Mouse (Mus musculus) limb, embryonic 14.5 days (tissue): ENCODE results near the gene Trim34a. TPM values are rescaled to one million over a fixed set of nuclear protein-coding genes. Genes with fewer than 3 reads are reported as not detected.
A peak's percentile ranks its signal among the peaks of the same experiment; 100 is the strongest.
"Not testable (repeated sequence)": the region's sequence is repeated elsewhere in the genome, so short reads cannot be mapped to it uniquely, and the experiment has no call there.

Experiments used
- ATAC-seq: fragments of 200-750 bp; cut with Nextera tagmentation; 2 replicates; pipeline ENCODE4 v1.8.0; 2017; ENCODE audit warnings: low read depth, moderate number of reproducible peaks, moderate TSS enrichment; ENCODE audit not compliant: low FRiP score
- DNase-seq: peaks from one replicate; pipeline ENCODE4 v3.0.0-alpha.2; 2015; ENCODE audit warnings: low spot score
- H3K27ac ChIP-seq: fragments of 300-500 bp; sonication (generic); replicated peaks from 2 replicates; pipeline ENCODE4 v1.5.1; 2014; ENCODE audit warnings: low read depth, mild to moderate bottlenecking, low read length, moderate library complexity, mixed read lengths
- H3K27me3 ChIP-seq: fragments of 300-500 bp; sonication (generic); 2 replicates; pipeline ENCODE4 v1.6.1; 2014; ENCODE audit warnings: low read length, mixed read lengths; ENCODE audit not compliant: control insufficient read depth, insufficient read depth
- H3K36me3 ChIP-seq: fragments of 300-500 bp; sonication (generic); 2 replicates; pipeline ENCODE4 v1.6.1; 2014; ENCODE audit warnings: mild to moderate bottlenecking, low read length, moderate library complexity, mixed read lengths; ENCODE audit not compliant: control insufficient read depth, insufficient read depth
- H3K4me1 ChIP-seq: fragments of 300-500 bp; sonication (generic); 2 replicates; pipeline ENCODE4 v1.6.1; 2014; ENCODE audit warnings: antibody characterized with exemption, low read length, mixed read lengths; ENCODE audit not compliant: control insufficient read depth, insufficient read depth
- H3K4me2 ChIP-seq: fragments of 300-500 bp; sonication (generic); replicated peaks from 2 replicates; pipeline ENCODE4 v1.6.1; 2014; ENCODE audit warnings: low read depth, mild to moderate bottlenecking, low read length, moderate library complexity; ENCODE audit not compliant: severe bottlenecking
- H3K4me3 ChIP-seq: fragments of 300-500 bp; sonication (generic); replicated peaks from 2 replicates; pipeline ENCODE4 v1.5.1; 2014; ENCODE audit warnings: low read length
- H3K9ac ChIP-seq: fragments of 300-500 bp; sonication (generic); 2 replicates; pipeline ENCODE4 v1.6.1; 2014; ENCODE audit warnings: mild to moderate bottlenecking, low read depth, low read length, moderate library complexity; ENCODE audit not compliant: severe bottlenecking
- H3K9me3 ChIP-seq: fragments of 300-500 bp; sonication (generic); 2 replicates; pipeline ENCODE4 v1.6.1; 2016; ENCODE audit warnings: low read length; ENCODE audit not compliant: control insufficient read depth
- POLR2A ChIP-seq: fragments of 200-500 bp; IDR thresholded peaks from 2 replicates; pipeline ENCODE4 v1.8.0; 2012; ENCODE audit warnings: inconsistent platforms, mild to moderate bottlenecking, moderate library complexity, borderline replicate concordance; ENCODE audit not compliant: insufficient read depth, insufficient read length; ENCODE audit errors: extremely low read depth
- WGBS: fragments of 180-500 bp; shearing (Covaris S2); extraction: QIAGEN DNeasy Blood & Tissue Kit; methylation state at CpG from one replicate; pipeline ENCODE4 v1.1.7; 2014; 5-methylcytosine and 5-hydroxymethylcytosine counted together
- polyA plus RNA-seq, 2 experiments: library from polyadenylated mRNA; depleted of rRNA in 1 of 2; stranded (reverse) in 1 of 2; unstranded in 1 of 2; fragments of >200 nt; fragmentation: Nextera tagmentation in 1 of 2; extraction: Ambion mirVana in 1 of 2; gene quantifications; 2 replicates each; pipeline versions ENCODE4 v1.2.1 to v1.2.3; 2012 to 2014

Gene Trim34a
- polyA plus RNA-seq, 2 experiments, result 1.6 to 3.4 TPM

DNA sequence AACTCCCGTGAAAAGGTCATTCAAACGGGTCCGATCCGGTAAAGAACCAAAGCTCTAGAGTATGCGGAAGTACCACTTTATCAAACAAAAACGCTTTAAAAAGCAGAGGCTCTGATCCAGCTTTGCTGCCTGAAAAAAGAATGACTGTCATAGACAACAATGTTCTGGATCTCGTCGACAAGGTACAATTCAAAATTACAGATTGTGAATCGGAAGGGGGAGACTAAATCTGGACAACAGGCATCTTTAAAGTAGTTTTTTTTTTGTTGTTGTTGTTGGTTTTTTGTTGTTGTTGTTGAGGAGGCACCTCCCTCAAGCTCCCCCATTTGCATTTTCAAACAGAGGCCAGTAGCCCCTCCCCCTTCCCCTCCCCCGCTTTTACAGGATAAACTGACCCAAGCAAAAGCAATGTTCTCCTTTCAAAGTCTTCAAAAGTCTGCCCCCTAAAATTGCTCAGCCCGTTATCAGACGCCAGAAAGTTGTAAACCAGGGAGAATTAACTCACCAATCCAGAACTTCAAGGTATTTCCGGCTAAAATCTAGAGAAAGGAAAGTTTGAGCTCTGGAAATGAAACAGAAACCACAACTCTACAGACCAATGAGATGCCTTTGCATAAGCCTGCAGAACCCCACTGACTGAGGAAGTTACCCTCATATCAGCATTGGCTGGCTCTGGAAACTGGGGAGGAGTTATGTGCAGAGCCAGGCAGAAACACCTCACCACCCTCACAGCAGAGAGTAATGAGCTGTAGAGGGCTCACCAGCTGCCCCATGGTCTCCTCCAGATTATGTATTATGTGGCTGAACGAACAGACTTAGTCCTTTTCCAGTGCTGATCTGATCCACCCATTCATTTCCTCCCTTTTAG lies 43.6 kb downstream of the Trim34a start, which contains the start of gene Trim5:
Trim5 (minus strand) TSS at position 519 of the 868 bp plus-strand sequence.
- not testable (repeated sequence) for H3K4me3 ChIP-seq, H3K4me1 ChIP-seq, H3K4me2 ChIP-seq, H3K36me3 ChIP-seq, H3K27me3 ChIP-seq, H3K27ac ChIP-seq, DNase-seq, H3K9me3 ChIP-seq, H3K9ac ChIP-seq
- ATAC-seq, result peak; percentile 74; the same call in 1 of the 2 replicates
- WGBS, result 46% methylated on average over 14 of the region's 14 CpGs

DNA sequence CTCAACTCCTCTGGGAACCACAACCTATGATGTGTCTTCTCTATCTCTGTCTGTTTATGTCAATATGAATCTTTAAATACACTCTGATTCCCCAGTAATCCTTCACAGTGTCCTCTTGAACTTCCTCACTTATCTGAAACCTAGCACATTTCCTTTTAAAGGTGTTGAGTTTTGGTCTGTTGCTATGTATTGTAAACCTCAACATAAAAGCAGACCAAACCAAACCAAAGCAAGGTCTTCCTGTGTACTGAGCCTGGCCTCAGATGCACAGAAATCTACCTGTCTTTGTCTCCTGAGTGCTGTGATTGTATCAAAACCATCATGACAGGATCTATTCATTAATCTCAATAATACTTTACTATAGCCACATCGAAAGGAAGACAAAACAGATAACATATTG lies 46.4 kb downstream of the Trim34a start:
- H3K9ac ChIP-seq, result no peak overlapping the region
- no peaks in the 10 kb centered on the region for H3K27me3 ChIP-seq
- no peaks in the 10 kb centered on the region for H3K36me3 ChIP-seq
- no peak overlapping the region for H3K4me3 ChIP-seq
- TF ChIP-seq POLR2A, result no peak
- no peak overlapping the region for H3K27ac ChIP-seq
- DNase-seq (no peak), ATAC-seq (no peak)
- H3K4me1 ChIP-seq, result no peaks in the 10 kb centered on the region
- no peaks in the 10 kb centered on the region for H3K9me3 ChIP-seq
- no peak overlapping the region for H3K4me2 ChIP-seq
- WGBS, result 91% methylated on average over 1 of the region's 1 CpGs

DNA sequence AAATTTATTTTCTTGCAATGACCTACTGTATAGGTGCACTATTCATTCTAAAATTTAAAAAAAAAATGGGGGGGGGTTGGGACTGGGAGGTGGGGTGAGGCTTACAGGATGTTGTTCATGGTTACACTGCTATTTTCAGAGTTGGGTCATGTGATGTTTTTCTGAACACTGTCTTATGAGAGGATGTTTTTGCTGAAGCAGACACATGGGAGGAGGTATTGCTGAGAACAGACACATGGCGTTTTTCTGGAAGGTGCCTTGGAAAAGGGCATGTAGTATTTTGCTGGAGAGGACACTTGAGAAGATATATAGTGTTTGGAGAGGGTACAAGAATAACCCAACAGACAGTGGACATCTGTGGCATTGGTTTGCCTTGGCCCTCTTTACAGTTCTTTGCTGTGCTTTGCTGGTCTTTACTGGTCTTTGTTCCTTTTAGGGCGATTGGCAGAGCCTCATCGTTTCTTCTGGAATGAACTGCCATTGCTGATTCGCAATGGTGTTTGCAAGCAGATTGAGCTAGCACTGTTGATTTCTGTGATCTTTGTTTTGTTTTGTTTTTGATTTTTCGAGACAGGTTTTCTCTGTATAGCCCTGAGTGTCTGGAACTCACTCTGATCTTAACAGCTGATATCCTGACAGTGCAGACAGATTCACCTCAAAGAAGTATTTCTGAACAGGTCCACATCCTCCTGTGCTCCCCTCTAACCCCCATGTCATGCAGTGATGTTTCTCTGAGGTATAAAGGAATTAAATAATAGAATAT lies 47.6 kb downstream of the Trim34a start:
- DNase-seq (no peak), ATAC-seq (no peak)
- no peak overlapping the region for H3K9ac ChIP-seq
- no peaks in the 10 kb centered on the region for H3K4me1 ChIP-seq
- WGBS, result 82% methylated on average over 5 of the region's 5 CpGs
- no peak overlapping the region for H3K4me3 ChIP-seq
- no peaks in the 10 kb centered on the region for H3K9me3 ChIP-seq
- no peaks in the 10 kb centered on the region for H3K36me3 ChIP-seq
- H3K27ac ChIP-seq, result no peak overlapping the region
- no peaks in the 10 kb centered on the region for H3K27me3 ChIP-seq
- TF ChIP-seq POLR2A, result no peak
- no peak overlapping the region for H3K4me2 ChIP-seq

Other genes starting within 250 kb of the Trim34a start
- not detected in 2 replicates for gene Olfr638, start 245.7 kb upstream of the Trim34a start, polyA plus RNA-seq (2012; rRNA removed)
- gene Olfr638, start 245.7 kb upstream of the Trim34a start, polyA plus RNA-seq (2014; fragmentation: Nextera tagmentation; extraction: Ambion mirVana), result not detected in 2 replicates
- not detected in 2 replicates for gene Olfr639, start 227.2 kb upstream of the Trim34a start, polyA plus RNA-seq (2012; rRNA removed)
- not detected in 2 replicates for gene Olfr639, start 227.2 kb upstream of the Trim34a start, polyA plus RNA-seq (2014; fragmentation: Nextera tagmentation; extraction: Ambion mirVana)
- not detected in 2 replicates for gene Olfr640, start 218.9 kb upstream of the Trim34a start, polyA plus RNA-seq (2012; rRNA removed)
- gene Olfr640, start 218.9 kb upstream of the Trim34a start, polyA plus RNA-seq (2014; fragmentation: Nextera tagmentation; extraction: Ambion mirVana), result not detected in 2 replicates
- not detected in 2 replicates for gene Olfr641, start 209.0 kb upstream of the Trim34a start, polyA plus RNA-seq (2012; rRNA removed)
- not detected in 2 replicates for gene Olfr641, start 209.0 kb upstream of the Trim34a start, polyA plus RNA-seq (2014; fragmentation: Nextera tagmentation; extraction: Ambion mirVana)
- not detected in 2 replicates for gene Olfr642, start 191.8 kb upstream of the Trim34a start, polyA plus RNA-seq (2012; rRNA removed)
- not detected in 2 replicates for gene Olfr642, start 191.8 kb upstream of the Trim34a start, polyA plus RNA-seq (2014; fragmentation: Nextera tagmentation; extraction: Ambion mirVana)
- 0.03 TPM in 1 of 2 replicates, not detected in the other for gene 4930516K23Rik, start 183.0 kb upstream of the Trim34a start, polyA plus RNA-seq (2012; rRNA removed)
- not detected in 2 replicates for gene 4930516K23Rik, start 183.0 kb upstream of the Trim34a start, polyA plus RNA-seq (2014; fragmentation: Nextera tagmentation; extraction: Ambion mirVana)
- gene Olfr644, start 172.6 kb upstream of the Trim34a start, polyA plus RNA-seq (2012; rRNA removed), result 0.10 TPM in 1 of 2 replicates, not detected in the other
- gene Olfr644, start 172.6 kb upstream of the Trim34a start, polyA plus RNA-seq (2014; fragmentation: Nextera tagmentation; extraction: Ambion mirVana), result not detected in 2 replicates
- not detected in 2 replicates for gene Olfr645, start 159.0 kb upstream of the Trim34a start, polyA plus RNA-seq (2012; rRNA removed)
- gene Olfr645, start 159.0 kb upstream of the Trim34a start, polyA plus RNA-seq (2014; fragmentation: Nextera tagmentation; extraction: Ambion mirVana), result not detected in 2 replicates
- not detected in 2 replicates for gene Olfr646, start 139.6 kb upstream of the Trim34a start, polyA plus RNA-seq (2012; rRNA removed)
- gene Olfr646, start 139.6 kb upstream of the Trim34a start, polyA plus RNA-seq (2014; fragmentation: Nextera tagmentation; extraction: Ambion mirVana), result not detected in 2 replicates
- gene Ubqln5, start 114.6 kb upstream of the Trim34a start, polyA plus RNA-seq (2012; rRNA removed), result not detected in 2 replicates
- not detected in 2 replicates for gene Ubqln5, start 114.6 kb upstream of the Trim34a start, polyA plus RNA-seq (2014; fragmentation: Nextera tagmentation; extraction: Ambion mirVana)
- gene Olfr643, start 107.1 kb upstream of the Trim34a start, polyA plus RNA-seq (2012; rRNA removed), result not detected in 2 replicates
- gene Olfr643, start 107.1 kb upstream of the Trim34a start, polyA plus RNA-seq (2014; fragmentation: Nextera tagmentation; extraction: Ambion mirVana), result not detected in 2 replicates
- not detected in 2 replicates for gene Ubqln3, start 101.2 kb upstream of the Trim34a start, polyA plus RNA-seq (2012; rRNA removed)
- not detected in 2 replicates for gene Ubqln3, start 101.2 kb upstream of the Trim34a start, polyA plus RNA-seq (2014; fragmentation: Nextera tagmentation; extraction: Ambion mirVana)
- not detected in 2 replicates for gene Ubqlnl, start 93.9 kb upstream of the Trim34a start, polyA plus RNA-seq (2012; rRNA removed)
- gene Ubqlnl, start 93.9 kb upstream of the Trim34a start, polyA plus RNA-seq (2014; fragmentation: Nextera tagmentation; extraction: Ambion mirVana), result not detected in 2 replicates
- not detected in 2 replicates for gene Olfm5, start 79.6 kb upstream of the Trim34a start, polyA plus RNA-seq (2012; rRNA removed)
- not detected in 2 replicates for gene Olfm5, start 79.6 kb upstream of the Trim34a start, polyA plus RNA-seq (2014; fragmentation: Nextera tagmentation; extraction: Ambion mirVana)
- 0.05 and 0.08 TPM in 2 replicates for gene Olfr648, start 61.1 kb upstream of the Trim34a start, polyA plus RNA-seq (2012; rRNA removed)
- 0.21 and 0.35 TPM in 2 replicates for gene Olfr648, start 61.1 kb upstream of the Trim34a start, polyA plus RNA-seq (2014; fragmentation: Nextera tagmentation; extraction: Ambion mirVana)
- not detected in 2 replicates for gene Olfr649, start 48.5 kb upstream of the Trim34a start, polyA plus RNA-seq (2012; rRNA removed)
- not detected in 2 replicates for gene Olfr649, start 48.5 kb upstream of the Trim34a start, polyA plus RNA-seq (2014; fragmentation: Nextera tagmentation; extraction: Ambion mirVana)
- 1.1 and 1.4 TPM in 2 replicates for gene Trim6, start 25.7 kb upstream of the Trim34a start, polyA plus RNA-seq (2012; rRNA removed)
- gene Trim6, start 25.7 kb upstream of the Trim34a start, polyA plus RNA-seq (2014; fragmentation: Nextera tagmentation; extraction: Ambion mirVana), result 0.28 and 0.43 TPM in 2 replicates
- gene Trim5, start 43.6 kb downstream of the Trim34a start, polyA plus RNA-seq (2012; rRNA removed), result 0.20 and 0.29 TPM in 2 replicates
- 0.10 and 0.25 TPM in 2 replicates for gene Trim5, start 43.6 kb downstream of the Trim34a start, polyA plus RNA-seq (2014; fragmentation: Nextera tagmentation; extraction: Ambion mirVana)
- 6.5 and 9.1 TPM in 2 replicates for gene Trim12a, start 71.0 kb downstream of the Trim34a start, polyA plus RNA-seq (2012; rRNA removed)
- gene Trim12a, start 71.0 kb downstream of the Trim34a start, polyA plus RNA-seq (2014; fragmentation: Nextera tagmentation; extraction: Ambion mirVana), result 5.7 and 6.0 TPM in 2 replicates
- 0.04 and 0.11 TPM in 2 replicates for gene Trim34b, start 85.0 kb downstream of the Trim34a start, polyA plus RNA-seq (2012; rRNA removed)
- gene Trim34b, start 85.0 kb downstream of the Trim34a start, polyA plus RNA-seq (2014; fragmentation: Nextera tagmentation; extraction: Ambion mirVana), result 0.33 TPM in 1 of 2 replicates, not detected in the other
- gene Trim12c, start 108.9 kb downstream of the Trim34a start, polyA plus RNA-seq (2012; rRNA removed), result 3.6 and 4.4 TPM in 2 replicates
- gene Trim12c, start 108.9 kb downstream of the Trim34a start, polyA plus RNA-seq (2014; fragmentation: Nextera tagmentation; extraction: Ambion mirVana), result 1.7 TPM in 2 replicates
- gene Trim30b, start 125.4 kb downstream of the Trim34a start, polyA plus RNA-seq (2012; rRNA removed), result 0.04 and 0.06 TPM in 2 replicates
- gene Trim30b, start 125.4 kb downstream of the Trim34a start, polyA plus RNA-seq (2014; fragmentation: Nextera tagmentation; extraction: Ambion mirVana), result 0.07 TPM in 1 of 2 replicates, not detected in the other
- 0.24 TPM in 1 of 2 replicates, not detected in the other for gene Trim30c, start 156.4 kb downstream of the Trim34a start, polyA plus RNA-seq (2012; rRNA removed)
- 0.14 and 0.30 TPM in 2 replicates for gene Trim30c, start 156.4 kb downstream of the Trim34a start, polyA plus RNA-seq (2014; fragmentation: Nextera tagmentation; extraction: Ambion mirVana)
- gene Trim30a, start 220.7 kb downstream of the Trim34a start, polyA plus RNA-seq (2012; rRNA removed), result 1.2 and 1.4 TPM in 2 replicates
- 1.3 and 1.9 TPM in 2 replicates for gene Trim30a, start 220.7 kb downstream of the Trim34a start, polyA plus RNA-seq (2014; fragmentation: Nextera tagmentation; extraction: Ambion mirVana)